Mouse (Mus musculus): ENCODE results near the gene Igfbp7. TPM values are rescaled to one million over a fixed set of nuclear protein-coding genes. Genes with fewer than 3 reads are reported as not detected.

Gene Igfbp7
- polyA plus RNA-seq, 1 experiment = 0.20 TPM

DNA sequence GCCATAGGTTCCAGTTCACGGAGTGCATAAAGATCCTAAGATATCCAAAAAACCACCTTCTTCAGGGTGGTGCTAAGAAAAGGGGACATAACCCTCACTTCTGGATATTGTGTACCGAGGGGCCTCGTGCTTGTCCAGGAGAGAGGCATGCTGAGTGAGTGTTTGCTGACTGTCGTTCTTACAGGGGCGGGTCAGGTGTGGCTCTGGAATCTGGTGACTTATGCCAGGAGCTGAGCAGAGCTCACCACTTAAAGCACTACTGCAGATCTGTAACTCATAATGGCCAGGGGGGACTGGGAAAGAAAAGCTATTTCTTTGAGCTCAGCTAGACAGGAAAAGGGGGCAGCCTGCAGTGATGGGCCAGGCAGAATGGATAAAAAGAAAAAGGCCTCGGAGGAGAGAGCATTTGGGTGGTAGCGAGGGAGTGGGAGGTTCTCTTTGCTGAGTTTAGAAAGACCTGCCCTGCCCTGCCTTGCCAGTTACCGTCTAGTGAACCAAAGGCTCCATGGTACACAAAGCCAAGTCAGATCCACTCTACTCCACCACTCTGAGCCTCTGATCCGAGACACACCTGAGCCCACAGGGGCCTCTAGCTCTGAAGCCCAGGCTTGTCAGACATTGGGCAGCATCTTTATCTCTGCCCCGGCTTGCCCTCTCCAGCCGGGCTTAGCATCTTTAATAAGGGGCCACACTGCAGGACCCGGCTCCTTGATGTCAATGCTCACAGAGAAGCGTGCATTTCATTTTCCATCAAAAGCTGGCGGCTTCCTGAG lies 9.4 kb downstream of the Igfbp7 start:
- Histone ChIP-seq H3K4me3 (replicated peaks) (no peak overlapping the region), H3K36me3 (ENCODE audit: control insufficient read depth) (no peaks in the 10 kb centered on the region), H3K27me3 (ENCODE audit: control insufficient read depth) (no peaks in the 10 kb centered on the region), H3K9me3 (ENCODE audit: control insufficient read depth, low read length) (no peaks in the 10 kb centered on the region), H3K4me1 (ENCODE audit: control insufficient read depth) (no peaks in the 10 kb centered on the region)
- TF ChIP-seq TAL1 (IDR thresholded peaks at IDR 0.05; ENCODE audit: low read length) (no peak), GATA1 (IDR thresholded peaks at IDR 0.05; ENCODE audit: low read length) (no peak)

DNA sequence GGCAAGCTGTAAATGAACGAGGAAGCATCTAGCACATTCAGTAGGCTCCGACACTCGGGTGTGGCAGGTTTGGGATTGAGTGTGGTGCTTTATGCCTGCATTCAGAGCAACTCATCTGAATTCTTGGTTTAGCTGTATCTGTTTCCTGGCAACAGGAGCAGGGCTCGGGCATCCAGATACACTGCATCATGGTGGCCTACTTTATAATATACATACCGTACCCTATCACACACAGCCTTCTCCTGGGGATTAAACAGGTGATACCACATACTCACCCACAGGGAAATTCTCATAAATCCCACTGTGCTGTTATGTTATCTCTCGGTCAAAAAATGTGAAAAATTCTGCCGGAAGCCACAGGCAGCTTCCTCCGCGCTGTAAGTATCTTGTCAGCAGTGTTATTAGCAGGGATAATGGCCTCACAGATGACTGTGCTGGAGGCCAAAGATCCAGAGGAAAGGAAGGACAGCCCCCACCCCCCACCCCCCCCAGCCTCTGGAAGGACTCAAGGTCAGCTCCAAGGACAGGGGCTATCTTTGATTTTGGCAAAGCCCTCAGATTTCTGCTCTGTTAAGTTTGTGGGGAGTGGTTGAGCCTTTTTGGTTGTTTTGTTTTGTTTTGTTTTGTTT lies 13.7 kb downstream of the Igfbp7 start:
- Histone ChIP-seq H3K4me1 (ENCODE audit: control insufficient read depth) (no peaks in the 10 kb centered on the region), H3K36me3 (ENCODE audit: control insufficient read depth) (no peaks in the 10 kb centered on the region), H3K4me3 (replicated peaks) (no peak overlapping the region), H3K9me3 (ENCODE audit: control insufficient read depth, low read length) (no peaks in the 10 kb centered on the region), H3K27me3 (ENCODE audit: control insufficient read depth) (no peaks in the 10 kb centered on the region)
- TF ChIP-seq TAL1 (IDR thresholded peaks at IDR 0.05; ENCODE audit: low read length) (no peak), GATA1 (IDR thresholded peaks at IDR 0.05; ENCODE audit: low read length) (no peak)

DNA sequence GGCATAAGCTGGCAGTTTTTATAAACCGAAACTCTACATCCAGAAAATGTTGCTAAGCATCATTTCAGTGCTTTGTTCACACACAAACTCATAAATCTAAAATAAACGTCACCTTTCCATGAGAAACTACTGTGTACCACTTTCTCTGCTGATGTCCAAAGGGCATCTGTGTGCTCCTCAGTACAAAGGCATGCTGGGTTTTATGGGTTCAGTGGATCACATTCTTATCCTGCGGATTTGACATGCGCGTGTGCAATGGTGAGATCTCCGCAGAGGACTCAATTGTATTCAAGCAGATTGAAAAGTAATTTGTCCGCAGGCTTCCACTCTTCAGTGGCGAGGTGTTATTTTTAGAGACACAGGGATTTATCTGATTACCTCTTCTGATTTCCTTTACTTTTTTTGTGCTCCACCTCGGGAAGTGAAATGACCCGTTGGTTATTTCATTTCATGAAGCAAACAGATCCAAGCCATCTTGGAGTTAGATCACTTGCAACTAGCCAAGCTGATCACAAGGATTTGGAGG lies 14.7 kb downstream of the Igfbp7 start:
- Histone ChIP-seq H3K4me3 (replicated peaks) (no peak overlapping the region), H3K4me1 (ENCODE audit: control insufficient read depth) (no peaks in the 10 kb centered on the region), H3K27me3 (ENCODE audit: control insufficient read depth) (no peaks in the 10 kb centered on the region), H3K36me3 (ENCODE audit: control insufficient read depth) (no peaks in the 10 kb centered on the region), H3K9me3 (ENCODE audit: control insufficient read depth, low read length) (no peaks in the 10 kb centered on the region)
- TF ChIP-seq TAL1 (IDR thresholded peaks at IDR 0.05; ENCODE audit: low read length) (no peak), GATA1 (IDR thresholded peaks at IDR 0.05; ENCODE audit: low read length) (no peak)

DNA sequence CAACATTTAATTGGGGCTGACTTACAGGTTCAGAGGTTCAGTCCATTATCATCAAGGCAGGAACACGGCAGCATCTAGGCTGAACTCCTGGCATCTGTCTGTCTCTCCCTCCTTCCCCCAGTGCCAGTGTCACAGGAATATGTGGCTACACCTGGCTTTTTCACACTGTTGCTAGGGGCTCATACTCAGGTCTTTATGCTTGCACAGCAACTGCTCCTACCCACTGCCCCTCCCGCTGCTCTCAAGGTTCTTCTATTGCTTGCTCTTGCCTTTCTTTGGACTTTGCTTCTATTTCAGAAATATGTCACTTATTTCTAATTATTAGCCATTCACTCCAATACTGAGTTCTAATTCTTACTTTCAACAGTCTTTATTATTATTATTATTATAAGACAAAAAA lies 17.6 kb downstream of the Igfbp7 start:
- H3K27me3 ChIP-seq (ENCODE audit: control insufficient read depth) = no peaks in the 10 kb centered on the region
- H3K4me1 ChIP-seq (ENCODE audit: control insufficient read depth) = no peaks in the 10 kb centered on the region
- TF ChIP-seq TAL1 (IDR thresholded peaks at IDR 0.05; ENCODE audit: low read length) (no peak), GATA1 (IDR thresholded peaks at IDR 0.05; ENCODE audit: low read length) (no peak)
- H3K4me3 ChIP-seq (replicated peaks) = no peak overlapping the region
- H3K9me3 ChIP-seq (ENCODE audit: control insufficient read depth, low read length) = no peaks in the 10 kb centered on the region
- H3K36me3 ChIP-seq (ENCODE audit: control insufficient read depth) = no peaks in the 10 kb centered on the region

DNA sequence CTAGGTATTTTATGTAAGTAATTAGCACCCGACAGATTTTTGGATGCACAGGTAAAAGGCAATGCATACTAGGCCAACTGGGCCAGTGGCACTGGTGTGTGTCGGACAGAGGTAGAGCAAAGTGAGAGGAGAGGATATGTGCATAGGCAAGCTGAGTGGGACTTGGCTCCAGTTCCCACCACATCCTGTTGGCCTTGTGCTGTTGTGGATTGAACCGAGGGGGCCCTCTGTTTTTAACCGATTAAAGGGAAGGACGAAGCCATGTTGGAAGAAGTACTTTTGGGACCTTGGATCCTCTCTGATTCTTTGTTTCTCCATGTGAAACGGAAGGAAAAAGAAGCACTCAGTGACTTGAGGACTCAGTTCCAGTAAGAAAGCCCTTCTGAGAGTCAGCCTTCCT lies 19.5 kb downstream of the Igfbp7 start:
- Histone ChIP-seq H3K27me3 (ENCODE audit: control insufficient read depth) (no peaks in the 10 kb centered on the region), H3K4me1 (ENCODE audit: control insufficient read depth) (no peaks in the 10 kb centered on the region), H3K36me3 (ENCODE audit: control insufficient read depth) (no peaks in the 10 kb centered on the region), H3K4me3 (replicated peaks) (no peak overlapping the region), H3K9me3 (ENCODE audit: control insufficient read depth, low read length) (no peaks in the 10 kb centered on the region)
- TF ChIP-seq GATA1 (IDR thresholded peaks at IDR 0.05; ENCODE audit: low read length) (no peak), TAL1 (IDR thresholded peaks at IDR 0.05; ENCODE audit: low read length) (no peak)

DNA sequence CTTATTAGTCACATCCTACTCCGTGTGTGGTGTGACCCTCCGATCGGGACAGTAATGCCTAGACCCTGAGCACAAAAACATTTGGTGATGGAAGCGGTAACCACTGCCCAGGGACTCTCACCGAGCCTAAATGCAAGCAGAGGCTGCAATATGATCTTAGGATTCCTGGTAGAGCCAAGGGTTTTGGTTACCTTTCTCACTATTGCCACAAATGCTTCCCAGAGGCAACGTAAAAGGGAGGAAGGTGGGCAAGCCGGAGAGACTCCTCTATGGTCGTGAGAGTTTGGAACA lies 20.5 kb downstream of the Igfbp7 start:
- no peaks in the 10 kb centered on the region for H3K9me3 ChIP-seq (ENCODE audit: control insufficient read depth, low read length)
- no peak overlapping the region for H3K4me3 ChIP-seq (replicated peaks)
- no peaks in the 10 kb centered on the region for H3K4me1 ChIP-seq (ENCODE audit: control insufficient read depth)
- no peaks in the 10 kb centered on the region for H3K27me3 ChIP-seq (ENCODE audit: control insufficient read depth)
- H3K36me3 ChIP-seq (ENCODE audit: control insufficient read depth) = no peaks in the 10 kb centered on the region
- TF ChIP-seq GATA1 (IDR thresholded peaks at IDR 0.05; ENCODE audit: low read length) (no peak), TAL1 (IDR thresholded peaks at IDR 0.05; ENCODE audit: low read length) (no peak)

DNA sequence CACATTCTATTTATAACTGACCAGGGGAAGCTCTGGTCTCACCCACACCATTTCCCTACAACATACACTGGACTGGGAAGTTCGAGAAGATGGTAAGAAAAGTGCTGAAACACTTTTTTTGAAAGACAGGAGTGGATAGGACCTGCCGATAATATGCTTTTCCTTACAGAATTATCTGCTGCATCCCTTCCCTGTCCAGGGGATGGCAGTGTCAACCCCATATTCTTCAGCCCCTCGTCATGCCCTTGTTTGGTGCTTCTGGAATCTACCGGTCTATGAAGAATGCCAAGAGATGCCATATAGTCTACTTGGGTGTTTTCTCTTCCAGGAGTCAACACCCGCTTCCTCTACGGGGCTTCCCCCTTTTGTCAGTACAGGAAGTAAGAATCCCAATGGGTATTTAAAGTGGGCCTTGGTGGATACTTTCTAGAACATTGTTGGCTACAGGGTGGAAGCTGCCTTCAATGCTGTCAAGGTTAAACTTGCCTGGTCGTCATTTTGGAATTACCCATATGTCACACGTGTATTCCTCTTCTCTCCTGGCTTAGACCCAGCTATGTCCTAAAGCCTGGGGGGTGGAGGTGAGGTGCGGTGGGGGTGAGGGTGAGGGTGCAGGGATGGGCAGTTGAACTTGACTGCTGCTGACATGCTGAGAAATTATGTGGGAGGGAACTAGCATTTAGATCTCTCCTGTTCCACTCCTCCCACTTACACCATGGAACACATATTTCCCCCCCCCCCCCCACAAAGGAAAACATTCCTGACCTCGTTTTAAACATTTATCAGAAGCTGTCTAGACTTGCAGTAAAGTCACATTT lies 21.0 kb downstream of the Igfbp7 start:
- no peaks in the 10 kb centered on the region for H3K9me3 ChIP-seq (ENCODE audit: control insufficient read depth, low read length)
- H3K27me3 ChIP-seq (ENCODE audit: control insufficient read depth) = no peaks in the 10 kb centered on the region
- TF ChIP-seq GATA1 (IDR thresholded peaks at IDR 0.05; ENCODE audit: low read length) (no peak), TAL1 (IDR thresholded peaks at IDR 0.05; ENCODE audit: low read length) (no peak)
- H3K4me3 ChIP-seq (replicated peaks) = no peak overlapping the region
- no peaks in the 10 kb centered on the region for H3K36me3 ChIP-seq (ENCODE audit: control insufficient read depth)
- no peaks in the 10 kb centered on the region for H3K4me1 ChIP-seq (ENCODE audit: control insufficient read depth)

DNA sequence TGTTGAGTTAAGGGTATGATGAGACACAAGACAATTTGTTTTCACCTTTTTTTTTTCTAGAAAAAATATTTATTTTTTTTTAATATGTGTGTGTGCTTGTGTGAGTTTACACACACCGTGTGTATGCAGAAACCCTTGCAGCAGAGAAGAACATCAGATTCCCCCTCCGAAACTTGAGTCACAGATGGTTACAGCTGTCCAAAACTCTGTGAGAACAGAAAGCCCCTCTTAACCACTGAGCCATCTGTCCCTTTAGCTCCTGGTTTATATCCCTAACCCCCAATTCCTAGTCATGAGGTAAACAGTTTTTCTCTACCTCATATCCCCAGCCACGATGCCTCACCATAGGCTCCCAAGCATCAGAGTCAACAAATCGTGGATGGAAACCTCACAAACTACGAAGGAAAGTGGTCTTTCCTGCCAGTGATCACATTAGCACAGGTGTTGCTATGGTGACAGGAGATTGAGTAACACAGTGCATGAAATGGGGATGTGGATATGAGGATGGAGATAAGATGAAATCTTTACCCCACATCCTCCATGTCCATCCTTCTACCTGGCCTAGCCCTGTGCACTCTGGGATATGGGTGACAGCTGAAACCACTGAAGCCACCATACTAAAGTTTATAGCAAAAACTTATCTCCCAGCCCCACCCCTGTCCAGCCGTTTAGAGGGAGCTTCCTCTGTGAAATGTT lies 21.8 kb downstream of the Igfbp7 start:
- no peaks in the 10 kb centered on the region for H3K9me3 ChIP-seq (ENCODE audit: control insufficient read depth, low read length)
- no peak overlapping the region for H3K4me3 ChIP-seq (replicated peaks)
- no peaks in the 10 kb centered on the region for H3K36me3 ChIP-seq (ENCODE audit: control insufficient read depth)
- TF ChIP-seq GATA1 (IDR thresholded peaks at IDR 0.05; ENCODE audit: low read length) (no peak), TAL1 (IDR thresholded peaks at IDR 0.05; ENCODE audit: low read length) (no peak)
- no peaks in the 10 kb centered on the region for H3K4me1 ChIP-seq (ENCODE audit: control insufficient read depth)
- H3K27me3 ChIP-seq (ENCODE audit: control insufficient read depth) = no peaks in the 10 kb centered on the region
